Comparison of ENCODE assay signal across 25 mouse cellular contexts in the genomic region with DNA sequence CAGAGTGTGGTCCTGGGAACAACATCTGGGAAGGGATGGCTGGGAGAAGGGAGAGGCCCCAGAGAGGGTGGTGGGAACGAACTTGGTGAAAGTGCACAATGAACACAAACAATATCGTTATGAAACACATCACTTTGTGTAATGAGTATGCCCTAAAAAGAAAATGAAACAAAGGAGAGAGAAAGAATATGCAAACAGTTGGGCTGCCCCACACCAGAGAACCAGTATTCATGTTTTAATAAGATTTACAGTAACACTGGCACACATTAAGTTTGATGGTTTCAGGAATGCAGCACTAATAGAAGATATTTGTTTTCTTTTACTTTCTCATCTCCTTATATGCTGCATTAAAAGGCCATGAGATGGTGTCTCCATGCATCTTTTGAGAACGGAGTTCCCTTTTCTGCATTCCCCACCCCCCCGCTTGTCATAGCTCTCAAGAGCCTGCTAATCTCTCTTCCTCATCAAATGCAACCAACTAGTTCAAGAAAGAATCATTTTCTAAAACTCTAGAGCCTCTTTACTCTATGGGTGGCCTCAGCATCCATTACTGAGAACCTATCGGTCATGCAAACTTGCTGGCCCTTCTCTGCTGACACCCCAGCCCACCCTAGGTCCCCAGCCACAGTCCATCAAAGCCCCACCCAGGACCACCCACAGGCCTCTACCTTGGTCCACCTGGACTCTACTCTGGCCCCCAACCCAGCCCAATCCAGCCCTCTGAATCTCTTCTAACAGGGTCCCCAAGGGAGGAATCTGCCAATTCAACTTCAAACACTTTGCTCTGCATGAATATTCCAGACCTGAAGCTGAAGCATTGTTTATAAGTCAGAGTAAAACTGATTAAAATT.
DNase-seq lines count a peak whose midpoint lies in the region; ATAC-seq and TF ChIP-seq lines count a peak whose summit lies in the region.
"Had no signal": no experiment of that assay in that cellular context is flagged by ENCODE, and none has a peak within 500 bp of the region (broad histone marks: within the 10 kb centered on the region; RNA-seq: fewer than 3 reads in every experiment).

No protein-coding gene starts in this region.

- peak; percentile 59 for ATAC-seq in granulocyte monocyte progenitor cell, adult 5-6 weeks (replicated peaks; ENCODE audit: poor library complexity, severe bottlenecking)
- ATAC-seq in megakaryocyte progenitor cell, adult 5-6 weeks (replicated peaks; ENCODE audit: poor library complexity) = 0 out of 2 replicates have a peak, but pooled peaks have one; percentile 31
- ATAC-seq: forebrain, embryonic 16.5 days; liver, embryonic 12.5 days; liver, postnatal 0 days; lung, postnatal 0 days had no signal

- TF ChIP-seq POLR2A in CH12.LX (IDR thresholded peaks at IDR 0.05; ENCODE audit: low read depth, low read length) = no peak

- no peaks in the 10 kb centered on the region for H3K79me2 ChIP-seq in CH12.LX (replicated peaks; ENCODE audit: control insufficient read depth, extremely low read depth, insufficient read depth, poor library complexity, severe bottlenecking)

- no peaks in the 10 kb centered on the region for H3K9me3 ChIP-seq in CH12.LX (replicated peaks; ENCODE audit: low read length)
- H3K9me3 ChIP-seq: liver, embryonic 12.5 days had no signal

- H3K9ac ChIP-seq in CH12.LX (ENCODE audit: insufficient read depth, low read depth) = no peak overlapping the region; the same call in 1 of the 2 replicates
- H3K9ac ChIP-seq: liver, embryonic 12.5 days; liver, postnatal 0 days had no signal

- in situ Hi-C loops in CH12.LX (cut with MboI; ENCODE audit: low pct_ligation_motif_present, low pct_unique_long_range_greater_than_20kb, low sequenced_read_pairs) = no loop called here

- H3K4me2 ChIP-seq in CH12.LX (ENCODE audit: insufficient read depth, low read depth, poor library complexity, severe bottlenecking) = peak overlapping the region; percentile 81; the same call in 1 of the 2 replicates
- H3K4me2 ChIP-seq: liver, embryonic 12.5 days had no signal

- TF ChIP-seq CTCF in CH12.LX (conservative IDR thresholded peaks at IDR 0.05 in 1 of 2, IDR thresholded peaks at IDR 0.05 in 1 of 2; ENCODE audit: low read depth in 2 of 2, low read length in 2 of 2) = no peak
- TF ChIP-seq CTCF in layer of hippocampus, adult 2 months (conservative IDR thresholded peaks at IDR 0.05) = no peak

- no peak overlapping the region for H3K4me3 ChIP-seq in CH12.LX (replicated peaks in 1 of 3; ENCODE audit: low read depth in 2 of 3, low read length in 2 of 3, poor library complexity in 1 of 3)
- H3K4me3 ChIP-seq in layer of hippocampus, adult 2 months = no peak overlapping the region
- H3K4me3 ChIP-seq: erythroblast, embryonic 14.5 days; liver, embryonic 12.5 days had no signal

- H3K27me3 ChIP-seq in CH12.LX (replicated peaks) = no peaks in the 10 kb centered on the region
- H3K27me3 ChIP-seq: liver, embryonic 12.5 days had no signal

- no peak for TF ChIP-seq RAD21 in CH12.LX (IDR thresholded peaks at IDR 0.05; ENCODE audit: low read depth, low read length)

- dilution Hi-C loops in CH12.LX (cut with MboI; ENCODE audit: extremely low pct_ligation_motif_present, extremely low pct_unique_long_range_greater_than_20kb, low sequenced_read_pairs) = no loop called here

- peak; percentile 18 for DNase-seq in CD4-positive, CD25-positive, alpha-beta regulatory T cell, adult 2 months (ENCODE audit: low read depth, low spot score)
- DNase-seq in CH12.LX (ENCODE audit: extremely low read depth) = no peak
- no peak for DNase-seq in layer of hippocampus, adult 2 months (ENCODE audit: low spot score in 2 of 2)
- no peak for DNase-seq in cerebellum, postnatal 36 days
- no peak for DNase-seq in cerebellum, adult 9-10 months
- DNase-seq: adrenal gland, adult 8-10 months; cerebellum, adult 8-10 months; gastrocnemius, postnatal 14 days; heart, adult 18-20 months; heart, postnatal 14 days; kidney, adult 2 months; kidney, postnatal 36 days; liver, postnatal 0 days; lung, postnatal 4 days; midbrain, embryonic 14.5 days; right cerebral cortex, postnatal 25 days; thymus, adult 18-20 months; thymus, postnatal 25 days had no signal

- H3K36me3 ChIP-seq in CH12.LX (replicated peaks in 1 of 2; ENCODE audit: control insufficient read depth in 1 of 2, insufficient read depth in 1 of 2, low read length in 1 of 2) = no peaks in the 10 kb centered on the region
- H3K36me3 ChIP-seq: liver, embryonic 12.5 days had no signal

- TF ChIP-seq EP300 in CH12.LX (IDR thresholded peaks at IDR 0.05; ENCODE audit: low read length) = no peak

- H3K27ac ChIP-seq in CH12.LX (ENCODE audit: insufficient read depth, low read depth) = no peak overlapping the region
- H3K27ac ChIP-seq in layer of hippocampus, adult 2 months = no peak overlapping the region
- H3K27ac ChIP-seq: liver, embryonic 12.5 days; stomach, postnatal 0 days had no signal

- H3K4me1 ChIP-seq in CH12.LX (ENCODE audit: control insufficient read depth in 1 of 2, insufficient read depth in 2 of 2) = peaks cover 0 to 10% of the 10 kb centered on the region in 2 experiments; a peak in 2 of 4 replicates
- H3K4me1 ChIP-seq: liver, embryonic 12.5 days had no signal

TF ChIP-seq in CH12.LX, 34 proteins besides CTCF, POLR2A, EP300 and RAD21:
- TF ChIP-seq MYC (IDR thresholded peaks at IDR 0.05; ENCODE audit: low read depth, low read length) (no peak), MEF2A (IDR thresholded peaks at IDR 0.05; ENCODE audit: borderline replicate concordance, low read depth, low read length) (no peak), TBP (conservative IDR thresholded peaks at IDR 0.05; ENCODE audit: low read depth, low read length) (no peak), UBTF (IDR thresholded peaks at IDR 0.05; ENCODE audit: low read depth, low read length) (no peak)
